Mouse (Mus musculus) T-helper 2 cell (primary cell): ENCODE measurements around the gene Diaph3.

ENCODE experiments used
- in situ Hi-C: fragments of 300-600 bp; cut with MboI, MseI; formaldehyde crosslinking; loops from one replicate; pipeline ENCODE4 v1.15.1; 2025; ENCODE audit warnings: high pct_unique_total_duplicates

Diaph3 gene

DNA sequence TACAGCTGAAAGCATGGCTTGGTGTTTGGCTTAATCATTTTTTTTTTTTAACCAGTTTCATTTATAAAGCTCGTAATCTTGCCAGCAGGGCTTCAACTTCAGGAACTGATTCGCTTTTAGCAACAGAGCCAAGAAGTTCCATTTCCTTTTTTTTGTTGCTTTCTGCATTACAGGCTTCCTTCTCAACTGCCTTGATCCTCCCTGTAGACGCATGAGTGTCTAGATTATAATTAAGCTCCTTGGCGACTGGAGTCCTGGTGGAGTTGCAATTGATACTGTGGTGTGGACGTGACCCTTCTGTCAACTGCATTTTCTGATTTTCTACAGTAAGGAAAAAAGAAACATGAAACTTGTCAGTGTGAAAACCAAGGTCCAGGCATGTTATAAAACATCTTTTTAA, 484.8 kb downstream of the Diaph3 start:
- in situ Hi-C loops = no loop called here

DNA sequence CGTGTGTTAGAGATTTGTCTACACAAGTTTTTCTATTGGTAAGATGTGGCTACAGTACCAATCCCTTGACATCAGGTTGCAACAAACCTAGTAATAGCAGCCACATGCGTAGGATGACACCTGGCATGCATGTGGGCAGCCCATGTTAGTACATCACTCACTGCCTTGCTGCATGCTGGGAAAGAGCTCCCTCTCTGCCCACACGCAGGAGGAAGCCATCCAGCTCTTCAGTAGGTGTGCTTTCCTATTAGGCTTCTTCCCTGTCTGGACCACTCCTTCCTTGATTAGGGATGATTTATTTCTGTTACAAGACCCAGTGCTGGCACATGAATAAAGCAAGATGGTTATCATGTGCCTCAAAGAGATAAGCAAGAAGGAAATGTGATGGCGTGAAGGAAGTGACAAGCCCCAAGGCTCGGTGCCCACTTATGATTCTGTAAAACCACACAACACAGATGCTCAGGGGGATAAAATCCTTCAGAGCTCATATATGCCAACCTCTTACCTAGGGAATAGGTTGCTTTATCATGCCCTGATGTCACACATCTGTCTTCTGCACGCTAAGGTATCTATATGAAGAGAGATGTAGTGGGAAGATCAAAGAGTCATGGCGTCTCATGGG, 494.4 kb downstream of the Diaph3 start:
- in situ Hi-C loops = no loop called here

DNA sequence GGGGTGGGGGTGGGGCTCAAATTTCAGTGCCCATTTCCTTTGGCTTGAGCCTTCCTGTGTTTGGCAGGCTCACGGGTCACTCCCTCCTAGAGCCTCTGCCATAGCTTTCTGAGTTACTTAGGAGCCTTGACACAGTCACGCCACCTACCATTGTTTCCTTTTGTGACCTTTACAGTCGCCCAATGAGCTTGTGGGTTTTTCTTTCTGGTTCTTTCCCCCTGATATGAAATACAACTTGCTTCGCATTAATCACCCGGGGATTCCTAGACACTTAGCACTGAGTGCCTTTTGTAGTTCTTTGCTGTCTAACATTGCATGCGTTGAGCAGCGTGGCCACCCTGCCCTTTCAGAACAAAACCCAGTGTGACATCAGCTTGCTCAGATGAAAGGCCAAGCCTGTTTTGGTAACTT, 498.2 kb downstream of the Diaph3 start:
- in situ Hi-C loops = no loop called here

DNA sequence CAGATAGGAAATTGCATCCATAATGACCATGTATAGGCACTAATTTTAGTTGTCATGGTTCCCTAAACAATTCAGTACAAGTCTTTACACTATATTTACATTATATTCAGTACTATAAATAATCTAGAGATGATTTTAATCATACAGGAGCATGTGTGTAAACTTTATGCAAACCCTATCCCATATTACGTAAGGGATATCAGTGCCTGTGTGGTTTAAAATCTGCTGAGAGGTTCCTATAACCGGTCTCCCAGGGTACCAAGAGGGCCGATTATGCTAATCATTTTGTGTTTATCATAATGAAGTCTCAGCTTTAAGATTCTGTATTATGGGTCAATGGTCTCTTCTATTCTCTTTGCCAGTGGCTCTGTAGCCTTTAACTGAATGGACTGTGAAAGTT, 499.2 kb downstream of the Diaph3 start:
- in situ Hi-C loops = no loop called here

DNA sequence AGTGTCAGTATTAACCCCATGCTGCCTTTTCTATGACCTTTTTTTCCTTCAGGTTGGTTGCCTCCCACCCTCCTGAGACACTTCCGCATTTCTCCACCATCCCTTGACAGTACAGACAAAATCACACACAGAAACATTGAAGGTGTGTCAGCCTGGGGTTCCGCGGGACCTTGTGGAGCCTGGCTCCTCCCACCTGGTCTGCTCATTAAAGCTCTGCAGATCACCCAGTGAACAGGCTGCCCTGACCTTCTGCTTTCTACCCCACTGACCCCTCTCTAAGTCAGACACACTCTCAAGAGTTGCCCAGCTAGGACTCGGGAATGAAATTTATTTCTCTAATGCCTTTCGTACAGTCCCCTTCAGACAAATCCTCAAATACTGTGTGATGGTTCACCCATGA, 500.9 kb downstream of the Diaph3 start:
- in situ Hi-C loops = no loop called here

DNA sequence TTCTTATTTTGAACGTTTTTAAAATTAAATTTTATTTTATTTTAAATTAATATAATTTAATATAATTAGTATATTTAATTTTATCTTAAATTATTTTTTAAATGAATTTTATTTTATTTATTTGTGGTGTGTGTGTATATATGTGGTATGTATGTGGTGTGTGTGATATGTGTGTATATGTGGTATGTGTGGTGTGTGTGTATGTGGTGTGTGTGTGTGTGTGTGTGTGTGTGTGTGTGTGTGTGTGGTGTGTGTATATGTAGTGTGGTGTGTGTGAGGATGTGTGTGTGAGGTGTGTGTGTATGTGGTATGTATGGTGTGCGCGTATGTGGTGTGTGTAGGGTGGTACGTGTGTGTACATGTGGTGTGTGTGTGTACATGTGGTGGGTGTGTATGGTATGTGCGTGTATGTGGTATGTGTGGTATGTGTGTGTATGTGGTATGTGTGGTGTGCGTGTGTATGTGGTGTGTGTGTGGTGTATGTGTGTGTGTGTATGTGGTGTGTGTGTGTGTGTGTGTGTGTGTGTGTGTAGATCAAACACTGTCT, 505.4 kb downstream of the Diaph3 start:
- in situ Hi-C loops = no loop called here

DNA sequence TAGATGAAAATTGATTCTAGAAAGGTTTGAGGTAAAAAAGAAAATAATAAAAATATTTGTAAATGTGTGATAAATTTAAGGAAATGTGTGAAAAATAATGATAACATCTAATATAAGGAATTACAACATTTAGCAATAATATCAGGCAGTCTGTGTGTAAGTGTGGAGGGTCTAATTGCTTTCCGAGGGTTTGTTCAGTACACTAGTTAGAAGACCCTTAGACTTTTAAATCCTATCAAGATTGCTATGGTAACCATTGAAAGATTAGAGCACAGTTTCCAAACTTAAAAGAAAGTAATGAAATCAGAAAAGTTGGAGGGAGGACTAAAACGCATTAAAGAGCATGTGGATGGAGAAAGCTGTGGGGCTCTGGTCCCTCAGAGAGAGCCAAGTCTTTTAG, 506.0 kb downstream of the Diaph3 start:
- in situ Hi-C loops = no loop called here

DNA sequence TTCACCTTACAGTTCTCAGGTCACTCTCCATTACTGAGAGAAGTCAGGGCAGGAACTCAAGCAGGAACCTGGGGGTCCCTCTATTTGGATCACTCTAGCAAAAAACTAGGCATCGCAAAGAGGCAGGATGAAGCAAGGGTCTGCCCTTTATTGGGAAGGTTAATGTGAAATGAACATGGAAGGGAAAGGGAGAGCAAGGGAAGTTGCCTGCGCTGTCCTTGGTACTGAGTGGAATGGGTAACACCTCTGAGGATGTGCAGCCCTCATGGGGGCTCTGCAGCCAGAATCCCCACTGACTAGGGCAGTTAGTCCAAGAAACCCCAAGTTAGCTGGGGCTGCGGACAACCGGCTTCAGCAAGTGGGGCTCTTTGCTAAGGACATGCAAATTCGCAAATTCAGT, 507.2 kb downstream of the Diaph3 start:
- in situ Hi-C loops = no loop called here

DNA sequence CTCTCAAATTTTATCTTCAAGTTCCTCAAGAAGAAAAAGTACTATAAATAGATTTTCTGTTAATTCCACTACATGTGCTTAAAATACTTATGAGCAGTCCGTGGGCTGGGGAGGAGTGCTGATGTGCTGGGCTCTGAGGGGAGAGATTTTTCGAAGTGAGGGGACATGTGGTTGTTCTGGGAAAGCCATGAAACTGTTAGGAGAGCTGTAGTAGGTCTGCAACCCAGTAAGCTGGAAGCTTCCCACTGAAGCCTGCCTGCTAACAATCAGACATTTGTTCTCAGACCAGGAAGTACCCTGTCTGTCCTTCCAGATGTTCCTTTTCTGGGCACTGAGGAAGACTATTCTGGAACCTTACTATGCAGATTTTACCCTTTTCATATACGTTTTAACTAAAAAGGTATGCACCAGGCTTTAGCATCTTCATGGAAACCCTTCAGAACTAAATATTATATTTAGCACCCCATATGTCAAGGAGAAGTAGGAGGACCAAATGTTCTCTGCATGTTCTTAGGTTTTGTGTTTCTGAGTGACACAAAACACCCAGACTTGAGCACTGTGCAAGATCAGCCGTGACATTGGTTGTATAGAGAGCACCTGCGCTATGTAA, 516.1 kb downstream of the Diaph3 start:
- in situ Hi-C loops = no loop called here

DNA sequence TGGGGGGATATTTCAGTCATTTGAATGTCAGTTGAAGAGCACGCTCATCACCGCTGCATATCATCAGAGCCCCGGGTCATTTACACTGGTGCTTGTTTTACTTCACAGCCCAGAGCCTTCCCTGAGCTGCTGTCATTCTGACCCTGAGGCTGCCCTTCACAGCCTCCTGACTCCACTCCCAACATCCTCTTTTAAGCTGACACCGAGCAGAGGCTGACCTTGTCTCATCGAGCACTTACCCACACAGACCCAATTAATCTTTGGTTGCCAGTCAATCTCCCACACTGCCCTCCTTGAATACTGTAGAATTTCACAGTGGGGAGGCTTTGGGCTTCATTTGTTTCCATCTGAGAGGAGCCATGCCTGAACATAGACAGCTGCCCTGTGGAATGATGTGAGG, 521.4 kb downstream of the Diaph3 start:
- in situ Hi-C loops = no loop called here
